Mouse (Mus musculus) kidney, embryonic 14.5 days (tissue): ENCODE results near the gene Olfr70. TPM values are rescaled to one million over a fixed set of nuclear protein-coding genes. Genes with fewer than 3 reads are reported as not detected.

Source experiments
- ATAC-seq: fragments of 200-750 bp; cut with Nextera tagmentation; 2 replicates; pipeline ENCODE4 v1.8.0; 2017; ENCODE audit warnings: moderate number of reproducible peaks, mild to moderate bottlenecking, moderate TSS enrichment, moderate library complexity; ENCODE audit not compliant: low FRiP score, low TSS enrichment
- H3K27ac ChIP-seq: fragments of 300-500 bp; sonication (generic); 2 replicates; pipeline ENCODE4 v1.5.1; 2014; ENCODE audit warnings: low read depth, mild to moderate bottlenecking, low read length, moderate library complexity, mixed read lengths
- H3K27me3 ChIP-seq: fragments of 300-500 bp; sonication (generic); 2 replicates; pipeline ENCODE4 v1.6.1; 2014; ENCODE audit warnings: mild to moderate bottlenecking, low read length; ENCODE audit not compliant: control insufficient read depth, insufficient read depth
- H3K36me3 ChIP-seq: fragments of 300-500 bp; sonication (generic); 2 replicates; pipeline ENCODE4 v1.6.1; 2014; ENCODE audit warnings: low read length, mixed read lengths; ENCODE audit not compliant: control insufficient read depth, insufficient read depth
- H3K4me1 ChIP-seq: fragments of 300-500 bp; sonication (generic); 2 replicates; pipeline ENCODE4 v1.6.1; 2014; ENCODE audit warnings: low read length, mixed read lengths; ENCODE audit not compliant: control insufficient read depth, insufficient read depth
- H3K4me2 ChIP-seq: fragments of 300-500 bp; sonication (generic); replicated peaks from 2 replicates; pipeline ENCODE4 v1.6.1; 2014; ENCODE audit warnings: low read depth, mild to moderate bottlenecking, low read length
- H3K4me3 ChIP-seq: fragments of 300-500 bp; sonication (generic); 2 replicates; pipeline ENCODE4 v1.5.1; 2014; ENCODE audit warnings: mild to moderate bottlenecking, low read length
- H3K9ac ChIP-seq: fragments of 300-500 bp; sonication (generic); 2 replicates; pipeline ENCODE4 v1.6.1; 2014; ENCODE audit warnings: low read depth, mild to moderate bottlenecking, low read length, moderate library complexity
- H3K9me3 ChIP-seq: fragments of 300-500 bp; sonication (generic); 2 replicates; pipeline ENCODE4 v1.6.1; 2016; ENCODE audit warnings: low read length; ENCODE audit not compliant: control insufficient read depth
- WGBS: fragments of 180-500 bp; shearing (Covaris S2); extraction: QIAGEN DNeasy Blood & Tissue Kit; methylation state at CpG from one replicate; pipeline ENCODE4 v1.1.7; 2014; 5-methylcytosine and 5-hydroxymethylcytosine counted together
- polyA plus RNA-seq: library from polyadenylated mRNA; unstranded; fragments of >200 nt; fragmentation: Nextera tagmentation; extraction: Ambion mirVana; gene quantifications from 2 replicates; pipeline ENCODE4 v1.2.1, GENCODE M21; 2014

Olfr70 gene
- polyA plus RNA-seq, 1 experiment from 2014 or later: not detected

DNA sequence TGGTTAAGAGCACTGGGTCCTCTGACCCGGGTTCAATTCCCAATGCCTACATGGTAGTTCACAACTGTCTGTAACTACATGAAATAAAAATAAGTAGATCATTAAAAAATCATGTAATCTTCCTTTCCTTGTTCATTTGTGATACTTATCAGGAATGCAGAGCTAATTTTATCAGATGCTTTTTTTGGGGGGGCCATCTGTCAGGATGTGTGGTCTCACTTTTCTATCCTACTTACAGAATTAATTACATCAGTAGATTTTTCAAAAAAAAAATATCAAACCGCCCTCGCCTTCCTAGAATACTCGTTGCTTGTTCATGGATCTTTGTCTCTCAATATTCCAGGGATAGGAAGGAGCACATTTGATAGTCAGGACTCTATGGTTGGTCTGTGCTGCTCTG lies 21.6 kb upstream of the Olfr70 start:
- no peaks in the 10 kb centered on the region for H3K9me3 ChIP-seq
- no peak overlapping the region for H3K4me2 ChIP-seq
- no peak for ATAC-seq
- no peak overlapping the region for H3K27ac ChIP-seq
- H3K4me3 ChIP-seq: no peak overlapping the region
- 91% methylated on average over 4 of the region's 4 CpGs for WGBS
- H3K9ac ChIP-seq: no peak overlapping the region
- peaks cover 5% of the 10 kb centered on the region; the same call in 1 of the 2 replicates for H3K4me1 ChIP-seq
- no peaks in the 10 kb centered on the region for H3K36me3 ChIP-seq
- H3K27me3 ChIP-seq: no peaks in the 10 kb centered on the region

DNA sequence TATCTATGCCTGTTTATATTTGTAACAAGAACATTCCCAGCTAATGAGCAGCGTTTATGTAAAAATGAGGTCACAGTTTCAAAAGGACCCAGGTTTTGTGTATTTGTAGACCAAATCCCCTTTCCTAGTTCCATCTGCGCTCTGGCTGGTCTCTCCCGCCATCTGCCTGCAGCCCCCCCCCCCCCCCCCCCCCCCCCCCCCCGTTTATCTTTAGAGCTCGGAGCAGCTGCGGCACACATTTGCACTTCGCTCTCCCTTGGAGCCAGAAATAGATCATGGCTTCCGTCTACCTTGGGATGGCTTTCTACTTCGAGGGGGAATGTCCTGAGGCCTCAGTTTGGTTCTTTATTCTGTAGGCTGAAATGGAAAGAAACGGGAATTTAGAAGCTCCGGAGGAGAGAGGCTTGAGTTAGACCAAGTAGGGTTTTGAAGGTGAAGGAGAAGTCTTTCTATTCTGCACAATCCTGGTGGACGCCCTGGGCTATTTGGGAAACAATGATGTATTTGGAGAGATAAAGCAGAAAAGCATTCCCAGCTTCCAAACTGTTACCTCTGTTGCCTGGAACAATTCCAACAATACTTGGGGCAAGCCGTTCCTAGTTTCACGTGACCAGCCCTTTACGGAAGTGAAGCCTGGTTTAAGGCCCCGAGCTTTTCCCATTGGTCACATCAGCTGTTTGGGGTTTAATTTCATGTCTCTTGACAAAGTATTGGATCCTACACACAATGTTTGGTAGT lies 20.1 kb upstream of the Olfr70 start:
- H3K36me3 ChIP-seq: no peaks in the 10 kb centered on the region
- H3K4me2 ChIP-seq: no peak overlapping the region
- WGBS: 76% methylated on average over 13 of the region's 16 CpGs
- H3K27ac ChIP-seq: no peak overlapping the region
- H3K4me3 ChIP-seq: no peak overlapping the region
- no peaks in the 10 kb centered on the region for H3K27me3 ChIP-seq
- no peaks in the 10 kb centered on the region for H3K9me3 ChIP-seq
- no peak for ATAC-seq
- H3K4me1 ChIP-seq: no peaks in the 10 kb centered on the region
- no peak overlapping the region for H3K9ac ChIP-seq

DNA sequence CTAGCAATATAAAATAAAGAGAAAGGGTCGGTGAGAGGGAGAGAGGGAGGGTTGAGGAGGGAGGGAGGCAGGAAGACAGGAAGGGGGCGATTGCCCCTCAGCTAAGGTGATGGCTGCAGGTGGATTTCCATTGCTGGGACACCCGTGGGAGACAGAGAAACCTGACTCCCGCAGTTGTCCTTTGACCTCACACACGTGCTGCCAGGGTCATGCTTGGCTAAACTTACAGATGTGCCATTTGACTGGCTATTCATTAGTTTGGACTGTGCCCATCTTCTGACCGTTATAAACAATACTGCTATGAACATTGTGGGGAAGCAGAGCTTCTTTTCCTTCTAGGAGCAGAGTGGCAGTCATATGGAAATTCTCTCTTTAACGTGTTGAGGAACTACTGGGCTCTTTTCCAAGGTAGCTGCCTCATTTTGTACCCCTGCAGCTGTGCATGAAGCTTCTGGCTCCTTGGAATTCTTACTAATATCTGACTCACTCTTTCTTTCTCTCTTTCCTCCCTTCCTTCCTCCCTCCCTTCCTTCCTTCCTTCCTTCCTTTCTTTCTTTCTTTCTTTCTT lies 13.1 kb upstream of the Olfr70 start:
- 0 out of 2 replicates have a peak, but pooled peaks have one; percentile 24 for ATAC-seq
- WGBS: 14% methylated on average over 7 of the region's 7 CpGs
- H3K9me3 ChIP-seq: no peaks in the 10 kb centered on the region

DNA sequence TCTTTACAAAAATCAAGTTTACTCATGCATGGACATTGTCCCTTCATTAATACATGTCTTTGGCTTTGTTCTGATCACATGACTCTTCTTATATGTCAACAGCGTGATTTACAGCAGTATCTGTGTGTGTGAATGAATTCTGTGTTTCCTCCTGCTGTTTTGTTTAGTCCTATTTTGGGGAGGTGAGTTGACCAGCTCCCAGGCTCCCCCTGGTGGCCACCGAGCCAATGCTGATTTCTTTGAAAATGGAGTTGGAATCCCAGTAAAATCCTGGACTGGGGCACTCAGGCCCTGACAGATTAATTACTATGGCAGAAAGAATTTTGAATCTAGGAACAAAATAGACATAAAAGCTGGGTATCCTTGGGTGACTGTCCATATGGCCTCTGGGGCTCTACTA lies 11.2 kb upstream of the Olfr70 start:
- 0% methylated on average over 2 of the region's 2 CpGs for WGBS
- Histone ChIP-seq H3K4me2 (no peak overlapping the region), H3K4me3 (no peak overlapping the region), H3K27ac (no peak overlapping the region), H3K9me3 (no peaks in the 10 kb centered on the region), H3K36me3 (no peaks in the 10 kb centered on the region), H3K4me1 (no peaks in the 10 kb centered on the region), H3K27me3 (no peaks in the 10 kb centered on the region), H3K9ac (no peak overlapping the region)
- ATAC-seq: 0 out of 2 replicates have a peak, but pooled peaks have one; percentile 33

More for the DNA sequence above, 13.1 kb upstream of the Olfr70 start:
- H3K4me2 ChIP-seq: no peak overlapping the region
- no peak overlapping the region for H3K27ac ChIP-seq
- H3K4me3 ChIP-seq: no peak overlapping the region
- no peaks in the 10 kb centered on the region for H3K4me1 ChIP-seq
- H3K27me3 ChIP-seq: no peaks in the 10 kb centered on the region
- no peaks in the 10 kb centered on the region for H3K36me3 ChIP-seq
- H3K9ac ChIP-seq: no peak overlapping the region

DNA sequence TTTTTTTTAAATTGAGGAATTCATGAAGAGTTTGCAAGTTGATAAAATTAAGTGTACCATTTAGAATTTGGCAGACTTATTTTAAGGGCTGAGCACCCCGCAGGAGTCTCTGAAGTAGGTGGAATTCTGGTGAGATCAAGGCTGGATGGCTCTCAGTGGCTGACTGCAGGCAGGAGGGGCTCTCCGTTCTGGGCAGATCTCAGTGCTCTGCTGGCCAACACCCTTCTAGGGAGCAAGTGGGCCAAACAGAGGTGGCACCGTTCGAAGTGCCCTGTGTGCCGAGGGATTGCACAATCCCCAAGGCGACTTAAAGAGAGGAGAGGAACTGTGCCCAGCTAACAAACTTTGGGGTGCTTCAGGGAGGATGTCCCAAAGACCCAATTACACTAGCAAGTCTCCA lies 9.3 kb upstream of the Olfr70 start, which contains the start of gene Olfr71:
Olfr71 (minus strand) TSS at position 387 of the 400 bp plus-strand sequence.
- no peak within 1 kb of the TSS for H3K4me2 ChIP-seq
- H3K27me3 ChIP-seq: no peaks in the 10 kb centered on the region
- H3K27ac ChIP-seq: no peak within 1 kb of the TSS
- WGBS: 68% methylated on average over 6 of the region's 6 CpGs
- no peak within 1 kb of the TSS for H3K9ac ChIP-seq
- no peaks in the 10 kb centered on the region for H3K4me1 ChIP-seq
- no peak within 1 kb of the TSS for H3K4me3 ChIP-seq
- no peaks in the 10 kb centered on the region for H3K36me3 ChIP-seq
- ATAC-seq: no peak
- H3K9me3 ChIP-seq: no peaks in the 10 kb centered on the region

DNA sequence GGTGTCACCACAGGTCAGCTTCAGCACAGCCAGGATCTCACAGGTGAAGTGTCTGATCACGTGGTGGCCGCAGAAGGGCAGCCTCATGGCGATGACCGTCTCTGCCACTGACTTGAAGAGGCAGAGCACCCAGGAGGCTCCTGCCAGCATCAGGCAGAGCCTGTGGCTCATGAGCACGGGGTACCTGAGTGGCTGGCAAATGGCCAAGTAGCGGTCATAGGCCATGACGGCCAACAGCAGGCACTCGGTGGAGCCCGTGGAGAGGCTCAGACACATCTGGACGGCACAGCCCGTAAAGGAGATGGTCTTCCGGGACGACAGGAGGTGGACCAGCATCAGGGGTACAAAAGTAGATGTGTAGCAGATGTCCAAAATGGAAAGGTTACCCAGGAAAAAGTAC lies 5.4 kb upstream of the Olfr70 start:
- Histone ChIP-seq H3K4me1 (no peaks in the 10 kb centered on the region), H3K27me3 (no peaks in the 10 kb centered on the region), H3K27ac (no peak overlapping the region), H3K4me3 (no peak overlapping the region), H3K36me3 (no peaks in the 10 kb centered on the region), H3K9ac (no peak overlapping the region), H3K4me2 (no peak overlapping the region), H3K9me3 (no peaks in the 10 kb centered on the region)
- no peak for ATAC-seq
- WGBS: 72% methylated on average over 13 of the region's 13 CpGs

DNA sequence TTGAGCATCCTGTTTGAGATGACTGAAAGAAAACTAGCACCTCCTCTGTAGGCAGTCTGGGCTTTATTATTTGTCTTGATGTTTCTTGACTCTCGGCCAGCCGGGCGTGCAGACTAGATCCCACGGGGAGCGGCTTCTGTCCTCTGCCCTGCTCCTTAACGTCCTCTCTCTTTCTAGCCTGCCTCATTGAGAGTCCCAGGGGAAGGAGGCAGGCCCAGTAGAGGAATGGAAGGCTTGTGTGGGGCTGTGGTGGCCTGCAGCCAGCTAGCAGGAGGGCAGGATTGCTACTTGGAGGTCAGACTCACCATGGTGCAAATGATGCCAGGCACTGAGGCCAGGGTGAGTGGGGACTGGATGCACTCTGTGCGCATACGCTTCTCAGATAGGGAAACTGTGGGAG lies 3.2 kb upstream of the Olfr70 start:
- H3K36me3 ChIP-seq: no peaks in the 10 kb centered on the region
- H3K4me3 ChIP-seq: no peak overlapping the region
- no peak for ATAC-seq
- H3K27ac ChIP-seq: no peak overlapping the region
- H3K9me3 ChIP-seq: no peaks in the 10 kb centered on the region
- H3K27me3 ChIP-seq: no peaks in the 10 kb centered on the region
- no peaks in the 10 kb centered on the region for H3K4me1 ChIP-seq
- WGBS: 53% methylated on average over 8 of the region's 8 CpGs
- no peak overlapping the region for H3K4me2 ChIP-seq
- H3K9ac ChIP-seq: no peak overlapping the region

DNA sequence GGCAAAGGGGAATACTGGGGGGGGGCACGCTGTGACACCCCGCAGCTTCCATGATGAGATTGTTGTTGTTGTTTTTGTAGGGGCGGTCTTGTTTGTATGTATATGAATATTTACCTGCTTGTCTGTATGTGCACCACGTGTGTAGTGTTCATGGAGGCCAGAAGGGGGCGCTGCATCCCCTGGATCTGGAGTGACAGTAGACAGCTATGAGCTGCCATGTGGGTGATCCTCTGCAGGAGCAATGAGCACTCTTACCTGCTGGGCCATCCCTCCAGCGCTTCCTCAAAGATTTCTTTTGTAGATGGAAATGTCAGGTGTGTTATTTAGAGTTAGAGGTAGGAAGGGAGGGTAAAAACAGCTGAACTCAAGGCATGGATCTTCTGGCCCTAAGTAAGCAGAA lies 2.8 kb upstream of the Olfr70 start:
- no peak overlapping the region for H3K4me3 ChIP-seq
- no peak overlapping the region for H3K9ac ChIP-seq
- no peak overlapping the region for H3K27ac ChIP-seq
- no peaks in the 10 kb centered on the region for H3K9me3 ChIP-seq
- H3K27me3 ChIP-seq: no peaks in the 10 kb centered on the region
- no peaks in the 10 kb centered on the region for H3K4me1 ChIP-seq
- ATAC-seq: no peak
- WGBS: 72% methylated on average over 6 of the region's 6 CpGs
- H3K36me3 ChIP-seq: no peaks in the 10 kb centered on the region
- no peak overlapping the region for H3K4me2 ChIP-seq

DNA sequence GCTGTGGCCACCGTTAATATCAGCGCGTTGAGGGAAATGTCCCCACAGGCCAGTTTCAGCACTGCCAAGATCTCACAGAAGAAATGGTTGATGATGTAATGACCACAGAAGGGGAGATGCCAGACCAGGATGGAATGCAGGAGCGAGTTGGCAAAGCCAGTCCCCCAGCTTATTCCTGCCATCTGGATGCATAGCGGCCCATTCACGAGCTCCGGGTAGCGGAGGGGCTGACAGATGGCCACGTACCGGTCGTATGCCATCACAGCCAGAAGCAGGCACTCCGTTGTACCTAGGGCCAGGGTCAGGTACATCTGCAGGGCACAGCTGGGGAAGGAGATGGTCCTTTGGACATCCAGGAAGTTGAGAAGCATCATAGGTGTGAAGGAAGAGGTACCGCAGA lies 4.0 kb downstream of the Olfr70 start:
- H3K9ac ChIP-seq: no peak overlapping the region
- H3K4me1 ChIP-seq: no peaks in the 10 kb centered on the region
- H3K27ac ChIP-seq: no peak overlapping the region
- no peak for ATAC-seq
- H3K4me2 ChIP-seq: no peak overlapping the region
- H3K4me3 ChIP-seq: no peak overlapping the region
- H3K27me3 ChIP-seq: no peaks in the 10 kb centered on the region
- 91% methylated on average over 13 of the region's 13 CpGs for WGBS
- H3K36me3 ChIP-seq: no peaks in the 10 kb centered on the region
- no peaks in the 10 kb centered on the region for H3K9me3 ChIP-seq
